Mouse (Mus musculus) gastrocnemius, adult 18-20 months (tissue): ENCODE results near the gene Pcsk2. TPM values are rescaled to one million over a fixed set of nuclear protein-coding genes. Genes with fewer than 3 reads are reported as not detected.

Experiments
- DNase-seq: peaks from one replicate; pipeline ENCODE4 v3.0.0; 2021; ENCODE audit warnings: low spot score
- long read RNA-seq, 2 experiments: library from polyadenylated mRNA; stranded (forward); transcript quantifications; one replicate each; pipeline ENCODE4 v2.0.0; 2021
- total RNA-seq, 2 experiments: library from RNA; stranded (reverse); gene quantifications; 2 replicates each; pipeline ENCODE4 v1.2.3; 2021

Pcsk2 gene
- under 1 TPM in 1 of 2 experiments, not detected in 1; 0.05 TPM for total RNA-seq
- long read RNA-seq, experiment 1, result 0 reads
- long read RNA-seq, experiment 2, result 0 reads

GRCm38 (mm10) chr2:143545758-143546246 is at the start of gene Pcsk2:
Gene Pcsk2, plus strand, starts transcription at chr2:143546156.
- peak; percentile 3 for DNase-seq

DNA sequence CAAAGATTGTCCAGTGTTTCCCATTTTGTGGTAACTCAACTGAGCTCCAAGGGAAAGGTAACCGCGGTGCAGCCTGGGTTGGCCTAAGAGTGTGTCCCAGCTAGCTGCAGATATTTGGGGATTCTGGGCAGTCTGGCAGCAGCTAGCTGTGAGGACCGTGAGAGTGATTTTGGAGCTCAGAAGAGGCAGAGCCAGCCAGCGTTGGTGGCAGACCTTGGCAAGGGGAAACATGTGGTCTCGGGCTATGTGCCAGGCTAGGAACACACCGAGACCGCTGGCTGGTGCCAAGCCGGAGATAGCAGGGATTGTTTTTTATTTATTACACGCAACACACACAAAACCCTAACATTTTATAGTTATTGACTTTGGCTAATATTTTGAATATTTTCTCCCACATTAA is 45.1 kb upstream of the Pcsk2 start:
- DNase-seq, result no peak

GRCm38 (mm10) chr2:143501760-143502159 is 44.2 kb upstream of the Pcsk2 start:
- DNase-seq, result no peak

GRCm38 (mm10) chr2:143502203-143502602 is 43.8 kb upstream of the Pcsk2 start:
- no peak for DNase-seq

GRCm38 (mm10) chr2:143536485-143536884 is 9.5 kb upstream of the Pcsk2 start:
- DNase-seq, result no peak

GRCm38 (mm10) chr2:143545299-143545751 is 631 bp upstream of the Pcsk2 start:
- no peak for DNase-seq

DNA sequence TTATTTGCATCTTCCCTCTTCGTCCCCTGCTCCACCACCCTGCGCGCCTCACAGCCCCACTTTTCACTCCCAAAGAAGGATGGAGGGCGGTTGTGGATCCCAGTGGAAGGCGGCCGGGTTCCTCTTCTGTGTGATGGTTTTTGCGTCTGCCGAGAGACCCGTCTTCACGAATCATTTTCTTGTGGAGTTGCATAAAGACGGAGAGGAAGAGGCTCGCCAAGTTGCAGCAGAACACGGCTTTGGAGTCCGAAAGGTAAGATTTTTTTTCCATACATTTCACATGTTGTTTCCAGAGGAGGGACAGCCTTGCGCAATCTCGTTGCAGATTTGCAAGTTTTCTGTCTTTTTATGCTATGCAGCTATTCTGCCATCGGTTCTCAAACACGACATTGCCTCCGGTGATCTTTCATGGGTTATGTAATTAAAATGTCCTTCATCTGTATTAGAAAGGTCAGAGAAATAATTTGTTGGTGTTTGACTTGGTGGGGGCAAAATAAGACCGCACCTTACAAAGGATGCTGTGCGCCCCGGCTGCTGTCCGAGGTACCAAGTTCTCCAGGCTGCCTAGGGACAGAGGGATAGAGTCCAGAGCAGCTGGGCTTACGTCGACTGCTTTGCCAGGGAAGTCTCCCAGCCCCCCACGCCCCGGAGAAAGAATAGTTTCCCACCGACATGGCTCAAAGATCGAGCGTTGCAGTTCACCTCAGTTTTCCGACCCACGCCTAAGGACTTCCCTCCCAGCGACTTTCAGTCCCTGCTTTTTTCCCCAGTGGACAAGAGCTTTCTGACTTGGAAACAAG is 656 bp downstream of the Pcsk2 start:
- no peak for DNase-seq

DNA sequence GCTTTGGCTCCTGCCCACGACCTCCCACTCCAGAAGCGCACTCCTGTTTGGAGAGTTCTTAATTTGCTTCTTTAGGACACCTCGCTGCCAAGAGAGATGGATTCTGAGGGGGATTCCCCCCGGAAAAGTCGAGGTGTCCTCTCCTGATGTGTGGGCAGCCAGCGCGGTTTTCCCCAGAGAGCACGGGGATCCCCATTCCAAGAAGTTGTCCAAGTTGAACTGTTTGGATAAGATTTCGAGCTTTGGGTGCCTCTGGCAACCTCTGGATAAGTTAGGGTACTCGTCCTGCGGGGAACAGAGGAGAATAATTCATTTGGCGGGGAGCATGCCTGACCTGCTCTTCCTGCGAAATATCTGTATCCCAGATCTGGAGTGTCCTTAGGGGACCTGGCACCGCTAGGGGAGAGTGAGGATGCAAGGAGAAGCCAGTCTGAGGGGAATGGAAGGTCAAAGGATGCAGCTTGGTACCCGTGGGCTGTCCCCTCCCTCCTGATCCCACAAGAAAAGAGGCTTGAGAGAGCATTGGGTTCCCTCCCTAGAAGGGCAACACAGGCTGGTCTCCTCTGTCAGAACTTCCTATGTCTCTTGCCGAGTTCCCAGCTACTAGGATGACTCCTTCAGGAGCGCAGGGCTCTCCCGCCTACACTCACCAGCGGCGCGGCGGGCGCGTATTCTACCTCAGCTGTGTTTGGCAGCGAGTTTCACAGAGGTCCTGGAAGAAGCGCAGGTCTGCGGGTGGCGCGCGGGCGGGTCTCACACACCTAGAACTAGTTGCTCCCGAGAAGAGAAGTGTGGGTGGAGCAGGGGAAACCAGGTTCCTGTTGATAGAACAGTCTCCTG is 1.5 kb downstream of the Pcsk2 start:
- no peak for DNase-seq

- DNase-seq, result no peak
Measured at GRCm38 (mm10) chr2:143560384-143560783, 14.4 kb downstream of the Pcsk2 start.

DNA sequence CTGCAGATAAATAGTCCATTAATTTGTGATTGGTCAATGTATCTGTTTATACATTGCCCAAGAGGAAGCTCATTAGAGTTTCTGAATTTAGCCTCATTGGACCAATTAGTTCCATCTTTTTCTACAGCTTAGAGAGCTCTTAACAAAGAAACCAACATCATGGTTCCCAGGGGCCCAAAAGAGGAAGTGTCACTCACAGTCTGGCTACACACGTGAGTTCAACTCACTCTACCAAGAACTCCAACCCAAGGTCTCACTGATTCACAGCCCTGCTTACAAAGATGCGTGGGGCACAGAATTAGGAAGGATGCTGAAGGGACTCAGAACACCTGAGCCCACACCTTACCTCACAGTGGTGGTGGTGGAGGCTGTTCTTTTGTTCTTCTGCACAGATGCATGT is 19.1 kb downstream of the Pcsk2 start:
- no peak for DNase-seq

GRCm38 (mm10) chr2:143565961-143566360 is 20.0 kb downstream of the Pcsk2 start:
- no peak for DNase-seq

GRCm38 (mm10) chr2:143585341-143585740 is 39.4 kb downstream of the Pcsk2 start:
- DNase-seq, result no peak

GRCm38 (mm10) chr2:143590398-143590797 is 44.4 kb downstream of the Pcsk2 start:
- DNase-seq, result no peak

GRCm38 (mm10) chr2:143603071-143603470 is 57.1 kb downstream of the Pcsk2 start:
- DNase-seq, result no peak

- no peak for DNase-seq
Measured at GRCm38 (mm10) chr2:143603871-143604512, 58.0 kb downstream of the Pcsk2 start.

DNA sequence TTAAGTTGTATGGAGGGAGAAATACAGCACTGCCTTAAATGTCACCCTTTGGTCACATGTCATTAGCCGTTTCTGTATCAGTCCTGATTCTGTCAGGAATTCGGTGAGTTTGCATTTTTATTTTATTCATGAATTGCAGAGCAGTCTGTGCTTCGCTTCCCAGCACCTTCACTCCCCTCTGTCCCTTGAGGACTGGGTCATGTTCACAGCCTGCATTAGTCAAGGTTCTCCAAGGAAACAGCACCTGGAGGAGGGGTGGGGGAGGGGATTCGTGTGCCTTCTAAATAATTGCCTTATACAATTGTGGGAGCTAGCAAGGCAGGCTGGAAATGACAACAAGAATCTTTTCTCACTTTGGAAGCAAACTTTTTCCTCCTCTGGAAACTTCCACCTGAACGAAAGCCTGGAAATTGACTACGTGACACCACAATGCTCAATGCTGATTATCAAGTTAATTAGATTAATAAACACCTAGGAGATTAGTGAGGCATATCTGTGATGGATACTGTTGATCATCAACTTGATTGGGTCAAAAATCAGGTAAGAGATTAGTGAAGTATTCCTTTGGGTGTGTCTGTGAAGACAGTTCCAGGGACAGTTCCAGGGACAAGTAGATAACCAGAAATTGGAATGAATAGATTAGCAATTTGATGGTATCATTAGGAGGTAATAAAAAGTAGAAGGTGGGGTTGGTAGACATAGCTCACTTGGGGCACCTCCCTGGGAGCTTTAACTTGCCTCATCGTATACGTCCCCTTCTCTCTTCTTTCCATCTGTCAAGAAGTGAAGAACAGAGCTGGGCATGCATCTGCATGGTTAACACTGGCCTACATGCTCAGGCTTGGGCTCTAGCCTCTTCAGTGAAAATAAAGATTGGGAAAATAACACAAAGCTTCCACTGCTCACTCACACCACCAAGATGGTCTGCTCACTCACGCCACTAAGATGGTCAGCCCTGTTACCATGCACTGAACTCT is 64.7 kb downstream of the Pcsk2 start:
- DNase-seq, result no peak

DNA sequence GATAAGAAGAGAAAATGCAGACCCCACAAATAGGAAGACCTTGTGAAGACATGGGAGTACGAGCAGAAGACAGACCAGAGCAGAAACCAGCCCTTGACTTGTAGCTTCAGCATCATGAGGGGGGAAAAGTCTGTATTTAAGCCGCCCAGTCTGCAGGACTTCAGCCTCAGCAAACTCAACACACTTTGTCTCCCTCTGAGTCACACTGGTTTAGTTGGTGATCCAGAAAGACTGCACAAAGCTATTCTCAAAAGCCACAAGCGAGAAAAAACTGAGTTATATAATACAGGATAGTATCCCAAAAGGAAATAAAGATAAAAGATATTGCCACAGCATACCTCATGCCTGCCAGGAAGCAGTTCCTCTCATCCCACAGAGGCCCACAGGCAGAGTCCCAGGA is 67.5 kb downstream of the Pcsk2 start:
- DNase-seq, result no peak

DNA sequence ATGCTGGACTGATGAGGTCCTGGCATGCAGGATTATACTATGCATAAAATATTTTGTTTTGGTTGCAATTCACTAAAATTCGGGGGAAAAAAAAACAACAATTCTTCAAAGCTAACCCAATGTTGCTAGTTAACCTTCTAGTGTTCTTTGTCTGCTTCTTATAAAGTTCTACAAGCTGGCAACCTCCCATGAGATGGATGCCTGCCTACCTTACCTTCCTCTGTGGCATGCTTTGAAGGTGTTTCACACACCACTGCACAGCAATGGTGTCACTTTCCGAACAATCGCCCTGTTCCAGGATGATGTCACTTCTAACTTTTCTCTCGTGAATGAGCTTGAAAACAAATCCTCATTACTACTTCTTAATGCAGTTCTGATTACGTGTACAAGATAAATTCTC is 68.8 kb downstream of the Pcsk2 start:
- no peak for DNase-seq

DNA sequence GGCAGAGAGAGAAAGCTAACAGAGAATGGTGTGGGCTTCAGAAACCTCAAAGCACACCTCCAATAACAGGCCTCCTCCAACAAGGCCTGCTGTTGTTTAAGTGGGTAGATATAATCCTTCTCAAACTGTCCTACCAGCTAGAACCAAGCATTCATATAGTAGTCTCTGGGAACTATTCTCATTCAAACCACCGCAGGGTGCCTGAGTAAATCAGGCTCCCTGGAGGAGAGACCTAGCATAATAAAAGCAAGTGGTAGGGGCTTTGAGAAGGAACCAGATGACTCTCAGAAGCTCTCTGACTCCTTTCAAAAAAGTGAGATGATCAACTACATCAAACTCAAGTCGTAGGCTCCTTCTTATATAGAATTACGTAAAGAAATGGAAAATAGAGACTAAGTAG is 75.0 kb downstream of the Pcsk2 start:
- no peak for DNase-seq

DNA sequence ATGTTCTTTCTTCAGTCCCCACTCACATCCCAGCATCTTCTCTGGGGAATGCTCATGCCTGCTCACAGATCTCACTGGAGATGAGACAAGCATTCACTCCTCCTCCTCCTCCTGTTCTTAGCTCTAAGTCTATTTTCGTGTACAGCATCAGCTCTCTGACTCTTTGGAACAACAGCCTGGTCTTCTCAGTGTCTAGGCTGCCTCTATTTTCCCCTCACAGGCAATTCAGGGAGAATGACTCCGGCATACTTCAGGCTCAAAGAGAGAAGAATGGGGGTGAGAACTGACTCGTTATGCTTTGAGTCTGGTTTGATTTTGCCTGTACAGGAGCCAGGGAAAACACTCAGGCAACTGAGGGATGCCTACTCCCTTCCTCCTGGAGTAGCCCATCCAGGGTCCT is 78.0 kb downstream of the Pcsk2 start:
- DNase-seq, result no peak

DNA sequence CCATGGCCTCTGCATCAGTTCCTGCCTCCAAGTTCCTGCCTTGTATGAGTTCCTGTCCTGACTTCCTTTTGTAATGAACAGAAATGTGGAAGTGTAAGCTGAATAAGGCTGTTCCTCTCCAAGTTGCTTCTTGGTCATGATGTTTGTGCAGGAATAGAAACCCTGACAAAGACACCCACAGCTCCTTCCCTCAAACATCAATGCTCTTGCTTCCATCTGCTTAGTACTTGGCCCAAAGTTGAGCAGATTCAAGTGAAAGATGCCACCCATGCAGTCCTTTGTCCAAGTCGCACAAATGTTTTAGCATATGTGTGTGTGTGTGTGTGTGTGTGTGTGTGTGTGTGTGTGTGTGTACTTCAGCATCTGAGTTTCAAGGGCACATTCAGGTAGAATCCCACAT is 97.3 kb downstream of the Pcsk2 start:
- no peak for DNase-seq
